Mouse (Mus musculus) myocyte (in vitro differentiated cells): ENCODE data around the gene Nosip.

Experiments used
- CEBPB ChIP-seq: IDR thresholded peaks from 2 replicates; pipeline ENCODE4 v1.6.1; 2011; ENCODE audit warnings: mild to moderate bottlenecking, moderate library complexity; ENCODE audit not compliant: poor library complexity, insufficient read depth, severe bottlenecking
- E2F4 ChIP-seq: IDR thresholded peaks from one replicate; pipeline ENCODE4 v1.6.1; 2011; ENCODE audit warnings: mild to moderate bottlenecking, control low read depth, moderate library complexity; ENCODE audit not compliant: insufficient read depth
- MAX ChIP-seq: IDR thresholded peaks from one replicate; pipeline ENCODE4 v1.6.1; 2011; ENCODE audit warnings: low read depth, mild to moderate bottlenecking, control low read depth
- MYOD1 ChIP-seq, 3 experiments: IDR thresholded peaks; one replicate each; pipeline ENCODE4 v1.6.1; 2011; ENCODE audit warnings: control low read depth in 2 of 3, low read depth in 2 of 3, mild to moderate bottlenecking in 2 of 3, moderate library complexity in 1 of 3; ENCODE audit not compliant: insufficient read length in 2 of 3, control insufficient read depth in 1 of 3
- MYOG ChIP-seq, 3 experiments: IDR thresholded peaks; one replicate each; pipeline ENCODE4 v1.6.1; 2011; ENCODE audit warnings: control low read depth in 2 of 3, low read depth in 2 of 3, mild to moderate bottlenecking in 2 of 3; ENCODE audit not compliant: insufficient read length in 2 of 3, control insufficient read depth in 1 of 3, insufficient read depth in 1 of 3
- POLR2A ChIP-seq: IDR thresholded peaks from one replicate; pipeline ENCODE4 v1.6.1; 2011; ENCODE audit warnings: low read depth, mild to moderate bottlenecking, control low read depth, moderate library complexity; ENCODE audit not compliant: insufficient read length
- POLR2AphosphoS2 ChIP-seq: IDR thresholded peaks from one replicate; pipeline ENCODE4 v1.6.1; 2011; ENCODE audit warnings: low read depth, control low read depth; ENCODE audit not compliant: insufficient read length
- REST ChIP-seq: IDR thresholded peaks from one replicate; pipeline ENCODE4 v1.6.1; 2011; ENCODE audit warnings: mild to moderate bottlenecking, control low read depth, moderate library complexity; ENCODE audit not compliant: insufficient read depth, insufficient read length
- TCF12 ChIP-seq: IDR thresholded peaks from one replicate; pipeline ENCODE4 v1.6.1; 2011; ENCODE audit warnings: mild to moderate bottlenecking, control low read depth; ENCODE audit not compliant: poor library complexity, insufficient read depth, severe bottlenecking
- TCF3 ChIP-seq: IDR thresholded peaks from one replicate; pipeline ENCODE4 v1.6.1; 2011; ENCODE audit warnings: low read depth, control low read depth; ENCODE audit not compliant: insufficient read length
- USF1 ChIP-seq: IDR thresholded peaks from one replicate; pipeline ENCODE4 v1.6.1; 2011; ENCODE audit warnings: low read depth, mild to moderate bottlenecking, control low read depth, moderate library complexity

GRCm38 (mm10) chr7:45033722-45034359, 28.4 kb upstream of the Nosip start:
- no peak for TF ChIP-seq POLR2A
- no peak for TF ChIP-seq POLR2AphosphoS2
- TF ChIP-seq E2F4: no peak
- no peak for TF ChIP-seq USF1
- TF ChIP-seq CEBPB: no peak
- TF ChIP-seq MYOG (IDR thresholded peaks at IDR 0.05; ENCODE audit: control insufficient read depth in 1 of 3, insufficient read depth in 1 of 3, insufficient read length in 2 of 3, low read depth in 2 of 3): no peak
- no peak for TF ChIP-seq TCF3
- TF ChIP-seq MAX: no peak
- TF ChIP-seq REST: no peak
- no peak for TF ChIP-seq TCF12
- TF ChIP-seq MYOD1 (IDR thresholded peaks at IDR 0.05; ENCODE audit: control insufficient read depth in 1 of 3, insufficient read length in 2 of 3, low read depth in 2 of 3): no peak
